In the genomic region with DNA sequence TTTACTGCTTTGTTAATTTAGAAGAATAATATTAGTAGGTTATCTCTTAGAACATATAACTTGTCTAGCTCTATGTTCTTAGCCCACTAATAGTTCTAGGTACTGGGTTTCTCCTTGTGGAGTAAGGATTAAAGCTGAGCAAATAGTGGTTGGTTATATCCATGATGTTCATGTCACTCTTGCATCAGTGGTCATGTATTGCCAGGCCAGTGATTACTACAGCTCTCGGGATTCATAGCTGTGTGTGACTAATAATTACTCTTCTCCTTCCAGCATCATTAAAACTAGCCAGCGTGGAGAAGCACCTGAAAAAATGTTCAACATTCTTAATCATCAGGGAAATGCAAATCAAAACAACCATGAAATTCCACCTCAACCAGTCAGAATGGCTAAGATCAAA, we compare ENCODE assay signal across 29 mouse cellular contexts.
"Had no signal": no experiment of that assay in that cellular context is flagged by ENCODE, and none has a peak within 500 bp of the region (broad histone marks: within the 10 kb centered on the region; RNA-seq: fewer than 3 reads in every experiment).

No protein-coding gene starts in this region.

- DNase-seq: heart, postnatal 10 days; heart, postnatal 14 days; heart, postnatal 36 days; heart, postnatal 4 days; kidney, adult 11 months; kidney, adult 18-20 months; kidney, adult 2 months; kidney, adult 8-10 months; kidney, adult 9 months; kidney, postnatal 10 days; kidney, postnatal 14 days; kidney, postnatal 25 days; kidney, postnatal 36 days; kidney, postnatal 4 days; layer of hippocampus, adult 9-11 months; layer of hippocampus, postnatal 36 days had no signal

- H3K27me3 ChIP-seq: heart, embryonic 12.5 days; heart, embryonic 13.5 days; heart, embryonic 15.5 days; hindbrain, embryonic 12.5 days; hindbrain, embryonic 13.5 days; hindbrain, embryonic 15.5 days; intestine, embryonic 15.5 days; kidney, embryonic 15.5 days had no signal

- ATAC-seq: hindbrain, embryonic 16.5 days; hindbrain, postnatal 0 days; inflammation-experienced regulatory T-cells, adult 6 months; intestine, embryonic 15.5 days; intestine, embryonic 16.5 days; intestine, postnatal 0 days had no signal
